Mouse (Mus musculus) bone marrow macrophage, adult 2 months (primary cell): Measurements from ENCODE around the gene Sipa1. TPM values are rescaled to one million over a fixed set of nuclear protein-coding genes. Genes with fewer than 3 reads are reported as not detected.
A peak's percentile ranks its signal among the peaks of the same experiment; 100 is the strongest.
"Not testable (repeated sequence)": the region's sequence is repeated elsewhere in the genome, so short reads cannot be mapped to it uniquely, and the experiment has no call there.

Experiments
- H3K27ac ChIP-seq: 2 replicates; pipeline ENCODE4 v1.5.1; 2012; ENCODE audit warnings: low read depth, low read length; ENCODE audit not compliant: insufficient read depth
- H3K4me1 ChIP-seq: 2 replicates; pipeline ENCODE4 v1.6.1; 2012; ENCODE audit warnings: low read length; ENCODE audit not compliant: control insufficient read depth, insufficient read depth
- H3K4me3 ChIP-seq: 2 replicates; pipeline ENCODE4 v1.5.1; 2012; ENCODE audit warnings: mild to moderate bottlenecking, low read length, moderate library complexity; ENCODE audit not compliant: insufficient read depth
- CTCF ChIP-seq: IDR thresholded peaks from 2 replicates; pipeline ENCODE4 v1.5.1; 2012; ENCODE audit warnings: low read depth, mild to moderate bottlenecking, low read length, moderate library complexity
- POLR2A ChIP-seq: IDR thresholded peaks from 2 replicates; pipeline ENCODE4 v1.6.1; 2012; ENCODE audit warnings: mild to moderate bottlenecking, low read depth, low read length, borderline replicate concordance
- polyA plus RNA-seq: library from polyadenylated mRNA; stranded (reverse); fragments of >200 nt; gene quantifications from 2 replicates; pipeline ENCODE4 v1.2.4, GENCODE M21; 2012; ENCODE audit not compliant: missing spikeins, insufficient read depth, insufficient read length

Sipa1 gene
- polyA plus RNA-seq, 1 experiment = 117 TPM

- H3K27ac ChIP-seq = no peak overlapping the region; the same call in 1 of the 2 replicates
- no peak for TF ChIP-seq CTCF
- no peak for TF ChIP-seq POLR2A
- peaks cover 10% of the 10 kb centered on the region for H3K4me1 ChIP-seq
- peak overlapping the region; percentile 66 for H3K4me3 ChIP-seq
These were observed 30.3 kb upstream of the Sipa1 start for GRCm38 (mm10) chr19:5693801-5694200.

- Histone ChIP-seq H3K4me1 (peaks cover 10% of the 10 kb centered on the region), H3K4me3 (peak overlapping the region; percentile 66), H3K27ac (peak overlapping the region; percentile 96)
- no peak for TF ChIP-seq CTCF
- TF ChIP-seq POLR2A = no peak
These were observed 29.4 kb upstream of the Sipa1 start for GRCm38 (mm10) chr19:5692913-5693396.

GRCm38 (mm10) chr19:5692086-5692912 is 28.8 kb upstream of the Sipa1 start:
- Histone ChIP-seq H3K27ac (peak overlapping the region; percentile 96), H3K4me1 (peaks cover 14% of the 10 kb centered on the region), H3K4me3 (peak overlapping the region; percentile 66)
- TF ChIP-seq POLR2A = no peak
- TF ChIP-seq CTCF = no peak

GRCm38 (mm10) chr19:5691601-5692000 is 28.1 kb upstream of the Sipa1 start:
- peak overlapping the region; percentile 96 for H3K27ac ChIP-seq
- peak overlapping the region; percentile 66 for H3K4me3 ChIP-seq
- TF ChIP-seq POLR2A = no peak
- no peak for TF ChIP-seq CTCF
- peaks cover 15% of the 10 kb centered on the region for H3K4me1 ChIP-seq

GRCm38 (mm10) chr19:5690343-5690735 is 26.8 kb upstream of the Sipa1 start:
- Histone ChIP-seq H3K4me3 (peak overlapping the region; percentile 66), H3K27ac (peak overlapping the region; percentile 78), H3K4me1 (peaks cover 15% of the 10 kb centered on the region)
- TF ChIP-seq POLR2A = no peak

GRCm38 (mm10) chr19:5689565-5690342 is 26.2 kb upstream of the Sipa1 start:
- H3K4me3 ChIP-seq = peak overlapping the region; percentile 66
- H3K4me1 ChIP-seq = peaks cover 15% of the 10 kb centered on the region
- TF ChIP-seq POLR2A (no peak), CTCF (no peak)
- H3K27ac ChIP-seq = peak overlapping the region; percentile 78

- peak overlapping the region; percentile 66 for H3K4me3 ChIP-seq
- TF ChIP-seq CTCF (no peak), POLR2A (no peak)
- H3K27ac ChIP-seq = peak overlapping the region; percentile 78
- H3K4me1 ChIP-seq = peaks cover 13% of the 10 kb centered on the region
These were observed 25.6 kb upstream of the Sipa1 start for GRCm38 (mm10) chr19:5689088-5689428.

GRCm38 (mm10) chr19:5688200-5689087 is 24.9 kb upstream of the Sipa1 start, which contains the start of the genes Map3k11 and Pcnx3:
Gene Map3k11, plus strand, starts transcription at chr19:5688742.
Gene Pcnx3, minus strand, starts transcription at chr19:5688908.
- H3K4me3 ChIP-seq = peak within 1 kb of the TSS; percentile 66
- TF ChIP-seq POLR2A (no peak), CTCF (no peak)
- H3K27ac ChIP-seq = peak within 1 kb of the TSS; percentile 78
- H3K4me1 ChIP-seq = peaks cover 7% of the 10 kb centered on the region

- TF ChIP-seq CTCF (no peak), POLR2A (no peak)
- Histone ChIP-seq H3K4me3 (peak overlapping the region; percentile 66), H3K4me1 (peaks cover 5% of the 10 kb centered on the region), H3K27ac (no peak overlapping the region)
These were observed 24.2 kb upstream of the Sipa1 start for GRCm38 (mm10) chr19:5687738-5688137.

GRCm38 (mm10) chr19:5686954-5687353 is 23.4 kb upstream of the Sipa1 start:
- not testable (repeated sequence) for H3K4me3 ChIP-seq, H3K4me1 ChIP-seq, H3K27ac ChIP-seq
